Mouse (Mus musculus) urinary bladder, adult 2 months (tissue): ENCODE measurements at regions not wholly inside any gene's neighbourhood (a gene's known extent, or its start where the extent isn't known, plus 50 kb on each side); places are given as distances from the start of the nearest gene placed in this dataset.
"Not testable (repeated sequence)": the region's sequence is repeated elsewhere in the genome, so short reads cannot be mapped to it uniquely, and the experiment has no call there.

Experiments
- DNase-seq: peaks from one replicate; pipeline ENCODE4 v3.0.0; 2022; ENCODE audit warnings: low spot score

DNA sequence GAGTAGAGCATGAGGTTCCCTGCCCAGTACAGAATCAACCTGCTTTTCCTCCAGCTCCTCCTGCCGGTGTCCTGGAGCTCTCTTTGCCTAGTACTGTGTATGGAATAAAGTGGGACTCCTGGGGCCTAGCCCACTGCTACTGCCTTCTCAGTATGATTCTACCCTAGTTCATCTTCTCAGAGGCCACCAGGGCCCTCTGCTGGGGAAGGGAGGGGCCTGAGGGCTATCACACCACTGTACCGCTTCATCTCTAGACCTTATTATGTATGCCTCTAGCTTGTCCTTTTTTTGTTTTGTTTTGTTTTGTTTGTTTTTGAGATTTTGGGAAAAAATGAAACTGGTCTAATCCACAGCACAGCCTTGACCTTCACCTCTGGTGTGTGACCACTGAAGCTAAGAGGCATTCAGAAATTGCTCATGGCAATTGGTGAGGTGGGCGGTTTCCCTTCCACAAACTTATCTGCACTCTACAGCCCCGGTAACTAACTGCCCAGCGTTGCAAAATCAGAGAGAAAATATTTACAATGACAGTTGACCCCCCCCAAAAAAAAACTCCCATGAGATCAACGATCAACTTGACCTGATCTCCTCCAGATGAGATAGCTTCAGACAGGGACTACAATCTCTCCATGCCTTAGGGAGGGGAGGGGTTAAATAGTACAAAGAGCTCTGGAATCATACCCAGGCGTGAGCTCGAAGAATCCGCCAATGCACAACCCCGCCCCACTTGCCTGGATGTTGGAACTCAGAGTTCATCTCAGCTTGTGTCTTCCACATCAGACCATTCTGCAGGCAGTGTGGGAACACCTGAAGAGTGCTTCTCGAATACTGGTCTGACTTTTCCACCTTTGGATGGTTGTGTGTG lies 168.8 kb downstream of the Tomm20 start:
- no peak for DNase-seq

DNA sequence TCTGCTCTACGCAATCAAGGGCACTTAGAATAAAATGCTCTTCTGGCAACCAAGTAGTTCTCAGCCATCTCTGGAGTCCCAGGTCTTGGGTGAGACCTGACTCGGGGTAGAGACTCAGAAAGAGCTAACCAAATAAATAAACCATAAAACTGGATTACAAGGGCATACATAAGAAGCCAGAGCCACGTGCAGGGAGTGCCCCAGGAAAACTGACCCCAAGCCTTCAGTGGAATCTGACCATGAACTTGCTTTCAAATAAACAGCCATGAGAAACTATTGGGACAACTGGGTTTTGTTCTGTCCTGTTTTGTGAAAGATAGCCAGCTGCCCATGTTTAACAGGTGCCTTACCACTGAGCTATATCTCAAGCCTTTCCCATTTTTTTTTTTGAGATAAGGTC lies 170.3 kb downstream of the Tomm20 start:
- no peak for DNase-seq

DNA sequence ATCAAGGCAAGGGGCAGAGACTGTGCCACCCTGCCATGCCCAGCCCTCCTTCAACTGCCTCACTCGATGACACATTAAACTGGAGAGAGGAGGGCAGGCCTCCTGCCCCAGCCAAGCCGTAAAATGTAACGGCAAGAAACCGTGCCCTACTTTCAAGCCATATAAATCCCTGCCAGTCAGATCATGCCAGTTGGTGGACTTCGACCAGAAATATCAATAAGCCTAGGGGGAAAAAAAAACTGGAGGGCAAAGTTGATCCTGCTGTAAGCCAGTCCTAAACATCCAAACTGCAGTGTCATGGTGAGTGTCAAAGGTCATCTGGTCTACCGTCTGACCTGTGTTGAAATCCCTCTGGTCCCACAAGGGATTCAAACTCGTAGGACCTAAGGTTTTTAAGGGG lies 170.8 kb downstream of the Tomm20 start:
- no peak for DNase-seq

DNA sequence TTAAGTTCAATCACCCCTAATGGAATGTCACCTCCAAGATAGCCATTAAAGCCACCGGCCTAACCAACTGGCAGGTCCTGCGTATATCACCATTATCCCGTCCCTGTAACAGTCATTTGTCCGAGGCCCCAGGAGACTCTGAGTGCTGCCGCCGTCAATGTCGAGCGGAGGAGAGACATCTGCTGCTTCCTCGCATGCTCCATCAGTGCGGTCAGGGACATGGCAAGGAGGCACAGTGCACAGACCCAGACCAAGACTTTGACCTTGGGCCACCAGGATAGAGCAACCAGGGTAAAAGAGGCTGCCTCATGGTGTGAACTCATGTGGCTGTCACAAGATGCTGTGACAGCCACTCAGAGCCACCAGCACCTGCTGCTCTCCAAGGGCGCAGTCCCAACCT lies 172.9 kb downstream of the Tomm20 start:
- DNase-seq = no peak

DNA sequence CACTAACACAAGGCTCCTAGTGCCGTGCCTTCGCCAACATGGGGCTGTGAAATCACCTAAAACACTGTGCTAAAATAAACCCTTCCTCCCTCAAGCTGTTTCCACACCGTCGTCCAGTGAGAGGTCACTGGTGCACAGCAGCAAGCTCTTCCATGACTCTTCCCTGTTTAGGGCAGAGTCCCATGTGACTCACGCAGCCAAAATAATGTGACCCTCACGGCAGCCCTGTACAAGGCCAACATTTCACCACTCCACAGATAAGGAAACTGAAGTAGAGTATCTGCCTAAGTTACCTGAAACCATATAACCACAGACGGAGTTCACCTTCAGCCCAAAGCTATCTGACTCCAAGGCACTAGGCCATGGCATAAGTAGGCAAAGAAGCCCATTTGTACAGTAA lies 173.4 kb downstream of the Tomm20 start:
- no peak for DNase-seq

DNA sequence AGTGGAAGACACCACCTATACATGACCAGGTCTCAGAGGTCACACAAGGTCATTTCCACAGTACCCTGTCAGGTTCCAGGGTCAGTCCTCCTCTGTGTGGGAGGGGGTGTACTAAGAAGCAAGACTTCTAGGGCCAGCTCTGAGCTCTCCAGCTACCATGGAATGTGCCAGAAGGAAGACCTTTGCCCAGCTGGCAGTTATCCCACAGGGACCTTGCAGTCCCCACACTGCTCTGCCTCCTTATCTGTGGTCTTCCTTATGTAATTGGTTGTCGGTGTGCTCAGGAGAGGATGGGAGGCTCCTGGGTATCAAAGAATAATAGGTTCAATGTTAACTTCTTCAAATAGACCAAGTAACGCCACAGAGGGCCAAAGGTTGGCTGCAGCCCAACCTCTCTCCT lies 175.3 kb downstream of the Tomm20 start:
- DNase-seq = not testable (repeated sequence)

DNA sequence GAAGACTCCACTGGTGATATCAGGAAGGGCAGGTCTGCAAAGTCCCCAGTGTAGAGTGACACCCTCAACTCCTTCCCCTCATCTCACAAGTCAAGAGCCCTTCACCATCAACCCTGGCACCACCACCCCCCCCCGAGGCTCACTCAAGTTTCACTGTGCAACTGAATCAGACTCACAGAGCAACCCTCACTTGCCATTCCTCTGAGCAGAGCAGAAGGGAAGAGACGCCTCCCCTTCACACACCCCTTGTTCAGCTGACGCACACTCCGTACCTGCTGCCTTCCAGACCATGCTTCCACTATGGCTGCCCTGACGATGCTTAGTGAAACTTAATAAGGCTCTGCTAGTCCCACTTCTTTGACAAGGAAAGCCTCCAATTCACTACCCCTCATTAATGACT lies 174.4 kb upstream of the Irf2bp2 start:
- DNase-seq = no peak

DNA sequence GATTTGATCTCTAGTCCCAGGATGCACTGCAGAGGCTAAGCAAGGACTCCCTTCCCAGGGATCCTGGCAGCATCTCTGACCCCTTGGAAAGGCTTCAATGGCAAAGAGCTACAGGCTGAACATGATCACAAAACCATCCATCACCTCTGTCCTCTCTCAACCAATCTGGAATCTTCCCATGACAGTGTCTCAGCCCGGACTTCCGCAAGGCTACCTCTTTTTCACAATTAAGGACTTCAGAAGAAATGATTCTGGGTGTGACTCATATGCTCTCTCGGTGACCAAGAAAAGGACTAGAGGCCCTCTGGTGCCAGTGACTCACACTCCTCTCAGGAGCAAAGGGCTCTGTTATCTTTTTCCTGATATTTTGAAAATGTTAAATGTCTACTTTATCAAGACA lies 173.6 kb upstream of the Irf2bp2 start:
- no peak for DNase-seq

DNA sequence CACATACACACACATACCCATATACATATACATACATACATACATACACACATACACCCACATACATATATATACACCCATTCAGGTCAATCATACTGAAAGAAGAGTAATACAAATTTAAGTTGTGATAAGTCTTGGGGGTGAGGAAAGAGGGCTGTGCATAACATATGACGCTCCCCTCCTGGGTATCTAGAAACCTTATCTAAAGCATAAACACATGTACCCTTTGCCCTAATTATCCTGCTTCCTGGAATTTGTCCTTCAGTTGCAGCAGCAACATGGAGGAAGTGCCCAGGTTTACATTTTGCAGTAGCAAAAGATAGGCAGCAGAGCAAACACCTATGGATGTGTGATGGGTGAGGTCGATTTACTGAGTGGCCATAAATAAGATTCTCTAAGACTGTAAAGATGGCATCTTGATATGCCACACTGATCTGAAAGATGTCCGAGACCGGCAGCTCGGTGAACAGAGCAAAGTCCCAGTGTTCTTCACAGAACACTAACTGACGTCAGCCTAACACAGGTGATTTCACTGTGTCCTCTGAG lies 172.0 kb upstream of the Irf2bp2 start:
- no peak for DNase-seq

DNA sequence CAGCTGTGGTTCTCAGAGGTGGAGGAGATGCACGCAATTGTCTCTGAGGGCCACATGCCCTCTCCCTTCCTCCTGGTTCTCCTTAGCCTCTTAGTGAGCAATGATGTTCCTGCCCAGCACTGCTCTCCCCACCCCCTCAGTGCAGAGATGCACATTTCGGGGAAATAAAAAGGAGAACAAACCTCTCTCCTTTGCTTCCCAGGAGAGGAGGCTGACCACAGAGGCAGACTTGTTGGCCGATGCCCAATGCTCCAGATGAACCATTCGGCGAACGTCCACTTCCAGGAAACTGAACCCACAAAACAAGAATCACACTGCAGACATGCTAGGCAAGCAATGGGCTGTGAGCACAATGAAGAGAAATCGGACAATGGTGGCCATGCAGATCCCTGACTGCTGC lies 169.8 kb upstream of the Irf2bp2 start:
- no peak for DNase-seq

DNA sequence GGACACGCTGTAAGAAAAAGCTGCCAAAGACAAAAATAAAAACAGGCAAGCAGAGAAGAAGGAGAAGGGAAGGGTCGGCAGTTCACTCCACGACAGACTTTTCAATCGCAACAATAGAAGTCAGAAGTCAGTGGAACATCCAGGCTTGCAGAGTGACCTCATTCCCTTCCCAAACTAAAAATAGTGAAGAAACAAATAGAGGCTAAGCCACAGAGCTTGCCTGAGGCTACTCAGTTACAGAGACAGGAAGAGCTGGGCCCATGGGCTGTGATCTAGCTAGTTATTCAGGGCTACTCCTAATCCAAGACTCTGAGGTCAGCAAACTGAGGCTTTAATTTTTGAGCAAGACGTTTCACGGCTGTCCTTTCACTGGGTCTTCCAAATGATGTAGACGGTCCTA lies 165.9 kb upstream of the Irf2bp2 start:
- DNase-seq = no peak

DNA sequence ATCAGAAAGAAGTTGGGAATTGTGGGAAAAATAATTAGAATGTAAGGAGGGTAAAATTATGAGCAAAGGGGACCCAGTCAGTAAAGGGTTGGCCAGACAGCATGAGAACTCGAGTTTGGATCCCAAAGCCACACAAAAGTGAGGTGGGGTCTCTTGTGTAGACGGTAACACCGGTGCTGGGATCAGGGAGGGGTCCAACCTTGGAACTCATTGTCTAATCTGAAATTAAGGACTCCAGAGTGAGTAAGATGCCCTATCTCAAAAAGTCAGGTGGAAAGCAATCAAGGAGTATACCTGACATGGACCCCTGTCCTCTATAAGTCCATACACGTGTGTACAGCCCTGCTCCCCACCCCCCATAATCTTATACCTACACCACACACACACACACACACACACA lies 165.2 kb upstream of the Irf2bp2 start:
- DNase-seq = no peak

DNA sequence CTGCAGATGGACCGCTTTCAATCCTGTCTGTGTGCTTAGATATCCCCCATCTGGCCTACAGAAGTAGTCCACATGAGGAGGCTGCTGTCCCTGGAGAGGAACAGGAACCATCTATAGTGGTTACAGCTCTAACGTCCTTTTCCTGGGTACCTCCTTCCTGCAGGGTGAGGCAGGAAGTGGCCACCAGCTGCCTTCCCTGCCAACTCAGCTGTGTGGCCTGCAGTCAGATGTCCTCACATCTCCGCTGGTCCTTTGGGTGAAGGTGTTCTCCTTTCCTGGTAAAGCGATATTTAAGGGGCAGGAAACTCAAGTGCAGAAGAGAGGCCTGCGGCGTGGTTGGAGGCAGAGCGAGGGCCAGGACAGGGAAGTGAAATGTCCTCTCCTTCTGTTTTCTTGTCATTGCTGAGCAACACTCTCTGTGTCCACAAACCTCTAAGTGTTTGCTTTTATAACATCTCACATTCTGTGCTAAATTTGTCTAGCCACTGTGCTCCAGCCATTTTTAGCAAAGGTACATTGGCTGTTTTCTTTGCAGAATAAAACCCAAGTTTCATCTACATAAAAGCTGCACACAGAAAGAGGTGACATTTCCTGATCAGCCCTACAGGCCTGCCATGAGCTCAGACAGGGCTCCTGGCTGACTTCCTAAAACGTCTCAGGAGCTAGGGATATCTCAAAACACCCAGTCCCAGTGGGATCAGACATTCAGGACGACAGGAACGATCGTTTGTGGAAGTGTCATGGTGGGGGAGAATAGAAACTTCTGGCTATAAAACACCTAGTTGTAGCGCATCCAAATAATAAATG lies 164.4 kb upstream of the Irf2bp2 start:
- DNase-seq = no peak

DNA sequence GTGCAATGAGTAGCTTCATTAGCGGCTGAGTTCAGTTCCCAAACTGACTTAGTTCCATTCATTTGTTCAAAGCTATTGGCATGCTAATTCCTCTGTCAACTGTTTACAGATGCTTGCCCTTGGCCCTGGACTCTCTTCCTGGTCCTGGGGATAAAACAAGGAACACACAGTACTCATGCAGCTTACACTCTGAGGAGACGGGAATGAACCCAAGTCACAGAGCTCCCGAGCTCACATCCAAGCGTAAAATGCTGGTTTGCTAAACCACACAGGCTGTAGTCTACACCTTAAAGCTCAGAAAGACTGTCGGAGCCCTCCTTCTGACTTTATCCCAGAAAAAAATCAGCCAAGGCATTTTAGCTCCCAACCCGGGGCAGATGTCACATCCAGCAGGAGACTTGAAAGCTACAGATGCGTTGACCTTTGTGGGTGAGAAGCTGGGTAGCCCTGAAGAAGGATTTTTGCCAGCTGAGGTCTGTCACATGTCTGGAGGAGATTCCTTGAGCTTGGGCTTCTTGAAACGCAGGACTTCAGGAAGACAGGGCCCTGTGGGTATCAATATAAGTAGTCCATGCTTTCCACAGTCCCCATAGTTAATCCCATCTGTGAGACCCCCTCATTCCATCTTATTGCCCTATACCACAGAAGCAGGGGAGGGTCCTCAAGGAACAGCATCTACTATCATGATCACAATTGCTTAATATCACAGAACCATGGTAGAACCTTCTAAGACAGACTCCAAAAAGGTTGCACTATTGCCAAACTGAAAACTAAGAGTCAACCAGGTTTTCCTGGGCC lies 162.7 kb upstream of the Irf2bp2 start:
- DNase-seq = no peak

DNA sequence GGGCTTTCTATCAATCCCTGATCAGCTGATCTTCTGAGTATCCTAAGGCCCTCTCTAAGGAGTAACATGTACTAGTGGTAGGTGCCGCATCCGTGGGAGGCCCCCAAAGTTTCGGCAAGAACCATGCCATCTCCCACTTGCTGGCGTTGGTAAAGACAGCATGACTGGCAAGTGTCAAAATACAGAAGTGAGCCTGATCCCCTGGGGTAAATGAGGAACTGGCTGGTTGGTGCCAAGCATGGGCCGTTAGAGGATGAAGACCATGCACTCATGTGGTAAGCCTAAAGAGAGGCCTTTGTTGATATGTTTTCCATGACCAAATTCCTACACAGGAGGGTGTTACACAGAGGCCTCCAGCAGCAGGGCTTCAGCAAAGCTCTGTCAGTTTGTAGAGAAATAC lies 161.9 kb upstream of the Irf2bp2 start:
- DNase-seq = no peak

DNA sequence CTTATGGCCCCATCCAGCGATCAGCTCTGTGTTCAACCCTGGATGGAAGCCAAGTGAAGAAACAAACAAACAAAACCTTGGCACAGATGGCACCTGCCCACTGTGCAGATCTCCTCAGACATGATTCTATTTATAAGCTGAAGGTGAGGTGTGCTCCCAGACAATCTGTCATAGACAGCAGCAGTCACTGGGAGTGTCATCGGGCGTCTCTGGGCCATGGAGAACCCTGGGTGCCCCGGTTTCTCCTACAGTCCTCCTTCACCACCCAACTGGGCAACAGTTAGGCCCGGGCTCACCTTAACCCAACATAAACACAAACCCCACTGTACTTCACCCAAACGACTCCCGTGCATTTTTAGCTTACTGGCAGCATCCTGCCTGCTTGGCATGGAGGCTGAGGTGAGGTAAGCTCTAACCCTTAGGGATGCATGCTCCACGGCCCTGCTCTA lies 160.6 kb upstream of the Irf2bp2 start:
- DNase-seq = no peak

DNA sequence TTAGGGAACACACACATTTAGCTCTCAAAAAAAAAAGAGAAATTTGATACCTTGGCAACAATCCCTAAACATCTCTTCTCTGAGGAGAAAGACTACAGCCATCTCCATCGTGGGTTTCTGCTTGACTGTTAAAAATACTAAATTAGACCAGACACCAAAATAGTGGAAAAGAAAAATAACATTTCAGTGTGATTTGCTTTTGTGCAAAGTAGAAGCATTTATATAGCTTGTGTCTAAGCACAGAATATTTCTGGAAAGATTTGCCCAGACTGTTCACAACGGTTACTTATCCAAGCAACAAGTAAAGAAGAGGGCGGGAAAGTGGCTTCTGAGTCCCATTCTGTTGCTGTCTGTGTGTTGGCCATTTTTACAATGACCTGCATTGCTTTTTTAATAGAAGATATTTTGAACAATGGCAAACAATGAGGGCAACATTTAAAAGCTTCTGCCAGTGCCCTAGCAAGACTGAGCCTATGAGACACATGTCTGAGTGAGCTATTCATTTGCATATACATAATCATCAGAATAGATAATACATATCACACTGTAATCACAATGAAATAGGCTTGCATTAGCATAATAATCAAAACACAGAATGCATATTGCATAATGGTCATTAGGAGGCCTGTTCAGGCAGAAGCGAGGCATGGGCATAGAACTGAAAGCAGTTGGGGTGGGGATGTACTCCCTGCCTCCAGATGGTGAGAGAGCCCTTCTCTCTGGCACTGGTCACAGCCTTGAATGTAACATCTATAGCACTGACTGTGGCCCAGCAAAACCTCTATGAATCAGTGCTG lies 159.5 kb upstream of the Irf2bp2 start:
- DNase-seq = no peak

DNA sequence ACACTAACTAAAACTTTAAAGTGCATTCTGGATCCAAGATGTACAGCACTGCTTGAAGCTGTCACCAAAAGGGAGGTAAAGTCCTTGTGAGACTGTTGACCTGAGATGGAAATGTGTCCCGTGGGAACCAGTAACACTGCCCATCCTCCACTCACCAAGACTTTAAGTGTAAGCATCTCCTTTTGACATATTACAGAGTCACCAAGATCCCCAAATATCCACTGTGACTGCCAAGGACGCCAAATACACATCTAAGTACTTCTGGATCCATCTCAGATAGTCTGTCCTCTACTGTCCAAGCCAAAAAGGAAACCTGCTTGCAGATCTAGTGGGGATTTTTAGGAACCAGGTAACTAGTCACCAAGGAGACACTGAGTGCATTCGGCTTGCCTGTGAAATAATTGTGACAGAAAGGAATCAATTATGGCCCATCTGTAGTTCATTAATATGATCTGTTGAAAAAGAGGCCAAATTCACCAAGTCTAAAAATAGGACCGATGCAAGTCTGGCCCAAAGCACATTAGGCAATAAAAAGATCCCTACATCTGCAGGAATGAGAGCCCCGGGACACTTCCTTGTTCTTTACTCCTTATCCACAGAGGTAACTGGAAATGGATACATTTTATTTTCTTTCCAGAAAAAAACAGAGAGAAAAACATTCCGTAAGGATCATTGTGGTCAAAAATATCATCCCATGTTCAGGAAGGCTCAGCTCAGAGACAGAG lies 157.8 kb upstream of the Irf2bp2 start:
- no peak for DNase-seq

DNA sequence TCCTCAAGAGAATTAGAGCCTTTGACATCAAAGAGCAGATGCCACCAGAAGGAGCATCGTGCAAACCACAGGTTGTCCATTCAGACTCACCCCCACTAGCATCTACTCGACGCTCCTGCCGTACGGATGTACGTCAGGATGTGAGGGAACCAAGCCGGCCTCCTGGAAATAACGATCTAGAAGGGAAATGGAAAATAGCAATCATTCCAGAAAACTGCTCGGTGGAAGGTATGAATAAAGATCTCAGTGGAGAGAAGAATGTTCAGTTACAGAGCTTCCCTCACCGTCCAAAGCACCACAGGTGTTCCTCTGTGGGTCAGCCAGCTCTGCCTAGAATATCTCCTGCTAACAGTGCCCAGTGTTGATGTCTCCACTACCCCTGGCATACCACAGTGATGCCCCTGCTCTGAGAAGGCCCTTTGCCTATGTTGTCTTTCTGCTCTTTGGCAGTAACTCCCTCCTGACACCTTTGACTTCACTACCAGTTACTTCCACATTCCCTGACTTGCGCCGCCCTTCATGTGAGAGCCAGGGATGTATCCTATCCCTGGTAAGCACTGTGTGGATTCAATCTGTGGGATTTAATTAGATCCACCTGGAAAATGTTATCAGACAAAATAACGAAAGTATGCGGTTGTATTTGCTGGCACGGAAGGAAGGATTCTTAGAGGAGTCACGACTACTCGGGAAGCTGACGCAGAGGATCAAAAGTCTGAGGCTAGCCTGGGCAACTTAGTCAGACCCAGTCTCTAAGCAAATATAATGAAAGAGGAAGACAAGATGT lies 152.4 kb upstream of the Irf2bp2 start:
- no peak for DNase-seq
